Mouse (Mus musculus): Measurements from ENCODE around the gene Ccnk. TPM values are rescaled to one million over a fixed set of nuclear protein-coding genes. Genes with fewer than 3 reads are reported as not detected.

Ccnk gene
- polyA plus RNA-seq, 1 experiment = 29.1 TPM

GRCm38 (mm10) chr12:108225781-108226180 is 46.4 kb downstream of the Ccnk start:
- H3K36me3 ChIP-seq (ENCODE audit: control insufficient read depth, insufficient read depth) = no peaks in the 10 kb centered on the region
- H3ac ChIP-seq (ENCODE audit: control insufficient read depth, insufficient read length) = no peak overlapping the region
- no peak overlapping the region for H3K4me3 ChIP-seq
- no peaks in the 10 kb centered on the region for H3K27me3 ChIP-seq (ENCODE audit: control insufficient read depth, insufficient read depth, insufficient read length)
- H3K4me2 ChIP-seq (ENCODE audit: low read depth) = no peak overlapping the region
- TF ChIP-seq MYOD1 (IDR thresholded peaks at IDR 0.05; ENCODE audit: control insufficient read depth in 1 of 3, insufficient read length in 2 of 3, low read depth in 2 of 3) (no peak), POLR2AphosphoS2 (IDR thresholded peaks at IDR 0.05; ENCODE audit: insufficient read length, low read depth) (no peak), REST (IDR thresholded peaks at IDR 0.05; ENCODE audit: insufficient read depth, insufficient read length) (no peak)
- H3K79me2 ChIP-seq (ENCODE audit: control insufficient read depth, insufficient read depth) = no peaks in the 10 kb centered on the region

- Histone ChIP-seq H3K4me3 (no peak overlapping the region), H3K36me3 (ENCODE audit: control insufficient read depth, insufficient read depth) (no peaks in the 10 kb centered on the region), H3K27me3 (ENCODE audit: control insufficient read depth, insufficient read depth, insufficient read length) (no peaks in the 10 kb centered on the region), H3ac (ENCODE audit: control insufficient read depth, insufficient read length) (no peak overlapping the region), H3K79me2 (ENCODE audit: control insufficient read depth, insufficient read depth) (no peaks in the 10 kb centered on the region), H3K4me2 (ENCODE audit: low read depth) (no peak overlapping the region)
- TF ChIP-seq CEBPB (IDR thresholded peaks at IDR 0.05; ENCODE audit: insufficient read depth, poor library complexity, severe bottlenecking) (no peak), USF1 (IDR thresholded peaks at IDR 0.05; ENCODE audit: low read depth) (no peak), E2F4 (IDR thresholded peaks at IDR 0.05; ENCODE audit: insufficient read depth) (no peak), SRF (IDR thresholded peaks at IDR 0.05; ENCODE audit: control insufficient read depth, insufficient read length, low read depth) (no peak), POLR2A (IDR thresholded peaks at IDR 0.05; ENCODE audit: insufficient read length, low read depth) (no peak), TCF3 (IDR thresholded peaks at IDR 0.05; ENCODE audit: insufficient read length, low read depth) (no peak), MYOD1 (IDR thresholded peaks at IDR 0.05; ENCODE audit: control insufficient read depth in 1 of 3, insufficient read length in 2 of 3, low read depth in 2 of 3) (no peak), POLR2AphosphoS2 (IDR thresholded peaks at IDR 0.05; ENCODE audit: insufficient read length, low read depth) (no peak), REST (IDR thresholded peaks at IDR 0.05; ENCODE audit: insufficient read depth, insufficient read length) (no peak), MYOG (IDR thresholded peaks at IDR 0.05; ENCODE audit: control insufficient read depth in 1 of 3, insufficient read depth in 1 of 3, insufficient read length in 2 of 3, low read depth in 2 of 3) (no peak), MAX (IDR thresholded peaks at IDR 0.05; ENCODE audit: low read depth) (no peak), TCF12 (IDR thresholded peaks at IDR 0.05; ENCODE audit: insufficient read depth, poor library complexity, severe bottlenecking) (no peak)
Observed at GRCm38 (mm10) chr12:108226216-108226615, 46.8 kb downstream of the Ccnk start.

GRCm38 (mm10) chr12:108226941-108227340 is 47.6 kb downstream of the Ccnk start:
- no peak overlapping the region for H3K4me2 ChIP-seq (ENCODE audit: low read depth)
- no peaks in the 10 kb centered on the region for H3K79me2 ChIP-seq (ENCODE audit: control insufficient read depth, insufficient read depth)
- TF ChIP-seq TCF12 (IDR thresholded peaks at IDR 0.05; ENCODE audit: insufficient read depth, poor library complexity, severe bottlenecking) = no peak
- no peak for TF ChIP-seq SRF (IDR thresholded peaks at IDR 0.05; ENCODE audit: control insufficient read depth, insufficient read length, low read depth)
- TF ChIP-seq TCF3 (IDR thresholded peaks at IDR 0.05; ENCODE audit: insufficient read length, low read depth) = no peak
- TF ChIP-seq MAX (IDR thresholded peaks at IDR 0.05; ENCODE audit: low read depth) = no peak
- no peak for TF ChIP-seq REST (IDR thresholded peaks at IDR 0.05; ENCODE audit: insufficient read depth, insufficient read length)
- no peak for TF ChIP-seq USF1 (IDR thresholded peaks at IDR 0.05; ENCODE audit: low read depth)
- H3K27me3 ChIP-seq (ENCODE audit: control insufficient read depth, insufficient read depth, insufficient read length) = no peaks in the 10 kb centered on the region
- H3ac ChIP-seq (ENCODE audit: control insufficient read depth, insufficient read length) = no peak overlapping the region
- H3K4me3 ChIP-seq = no peak overlapping the region
- H3K36me3 ChIP-seq (ENCODE audit: control insufficient read depth, insufficient read depth) = no peaks in the 10 kb centered on the region

- Histone ChIP-seq H3K36me3 (ENCODE audit: control insufficient read depth, insufficient read depth) (no peaks in the 10 kb centered on the region), H3K79me2 (ENCODE audit: control insufficient read depth, insufficient read depth) (no peaks in the 10 kb centered on the region), H3K27me3 (ENCODE audit: control insufficient read depth, insufficient read depth, insufficient read length) (no peaks in the 10 kb centered on the region), H3ac (ENCODE audit: control insufficient read depth, insufficient read length) (no peak overlapping the region), H3K4me3 (no peak overlapping the region), H3K4me2 (ENCODE audit: low read depth) (no peak overlapping the region)
- TF ChIP-seq TCF12 (IDR thresholded peaks at IDR 0.05; ENCODE audit: insufficient read depth, poor library complexity, severe bottlenecking) (no peak), REST (IDR thresholded peaks at IDR 0.05; ENCODE audit: insufficient read depth, insufficient read length) (no peak)
Observed at GRCm38 (mm10) chr12:108227527-108227926, 48.1 kb downstream of the Ccnk start.

- H3K27me3 ChIP-seq (ENCODE audit: control insufficient read depth, insufficient read depth, insufficient read length) = no peaks in the 10 kb centered on the region
- no peak overlapping the region for H3K4me2 ChIP-seq (ENCODE audit: low read depth)
- no peak overlapping the region for H3ac ChIP-seq (ENCODE audit: control insufficient read depth, insufficient read length)
- H3K36me3 ChIP-seq (ENCODE audit: control insufficient read depth, insufficient read depth) = no peaks in the 10 kb centered on the region
- H3K79me2 ChIP-seq (ENCODE audit: control insufficient read depth, insufficient read depth) = no peaks in the 10 kb centered on the region
- TF ChIP-seq CEBPB (IDR thresholded peaks at IDR 0.05; ENCODE audit: insufficient read depth, poor library complexity, severe bottlenecking) (no peak), TCF12 (IDR thresholded peaks at IDR 0.05; ENCODE audit: insufficient read depth, poor library complexity, severe bottlenecking) (no peak), SRF (IDR thresholded peaks at IDR 0.05; ENCODE audit: control insufficient read depth, insufficient read length, low read depth) (no peak), TCF3 (IDR thresholded peaks at IDR 0.05; ENCODE audit: insufficient read length, low read depth) (no peak), REST (IDR thresholded peaks at IDR 0.05; ENCODE audit: insufficient read depth, insufficient read length) (no peak), MAX (IDR thresholded peaks at IDR 0.05; ENCODE audit: low read depth) (no peak), MYOG (IDR thresholded peaks at IDR 0.05; ENCODE audit: control insufficient read depth in 1 of 3, insufficient read depth in 1 of 3, insufficient read length in 2 of 3, low read depth in 2 of 3) (no peak), POLR2A (IDR thresholded peaks at IDR 0.05; ENCODE audit: insufficient read length, low read depth) (no peak), E2F4 (IDR thresholded peaks at IDR 0.05; ENCODE audit: insufficient read depth) (no peak), POLR2AphosphoS2 (IDR thresholded peaks at IDR 0.05; ENCODE audit: insufficient read length, low read depth) (no peak), MYOD1 (IDR thresholded peaks at IDR 0.05; ENCODE audit: control insufficient read depth in 1 of 3, insufficient read length in 2 of 3, low read depth in 2 of 3) (no peak), USF1 (IDR thresholded peaks at IDR 0.05; ENCODE audit: low read depth) (no peak)
- no peak overlapping the region for H3K4me3 ChIP-seq
Observed at GRCm38 (mm10) chr12:108230077-108230476, 50.7 kb downstream of the Ccnk start.

Measured in myocyte (in vitro differentiated cells).